Mouse (Mus musculus): ENCODE results near the gene Pcbp1. TPM values are rescaled to one million over a fixed set of nuclear protein-coding genes. Genes with fewer than 3 reads are reported as not detected.

Pcbp1 gene
- polyA plus RNA-seq, 1 experiment = 306 TPM

- TF ChIP-seq TCF3 (IDR thresholded peaks at IDR 0.05; ENCODE audit: insufficient read length, low read depth) (no peak), POLR2AphosphoS2 (IDR thresholded peaks at IDR 0.05; ENCODE audit: insufficient read length, low read depth) (no peak), E2F4 (IDR thresholded peaks at IDR 0.05; ENCODE audit: insufficient read depth) (no peak), USF1 (IDR thresholded peaks at IDR 0.05; ENCODE audit: low read depth) (no peak), POLR2A (IDR thresholded peaks at IDR 0.05; ENCODE audit: insufficient read length, low read depth) (no peak), MYOD1 (IDR thresholded peaks at IDR 0.05; ENCODE audit: control insufficient read depth in 1 of 3, insufficient read length in 2 of 3, low read depth in 2 of 3) (no peak), TCF12 (IDR thresholded peaks at IDR 0.05; ENCODE audit: insufficient read depth, poor library complexity, severe bottlenecking) (no peak), MYOG (IDR thresholded peaks at IDR 0.05; ENCODE audit: control insufficient read depth in 1 of 3, insufficient read depth in 1 of 3, insufficient read length in 2 of 3, low read depth in 2 of 3) (no peak), REST (IDR thresholded peaks at IDR 0.05; ENCODE audit: insufficient read depth, insufficient read length) (no peak), MAX (IDR thresholded peaks at IDR 0.05; ENCODE audit: low read depth) (no peak), CEBPB (IDR thresholded peaks at IDR 0.05; ENCODE audit: insufficient read depth, poor library complexity, severe bottlenecking) (no peak), SRF (IDR thresholded peaks at IDR 0.05; ENCODE audit: control insufficient read depth, insufficient read length, low read depth) (no peak)
- Histone ChIP-seq H3K27me3 (ENCODE audit: control insufficient read depth, insufficient read depth, insufficient read length) (no peaks in the 10 kb centered on the region), H3K4me2 (ENCODE audit: low read depth) (no peak overlapping the region), H3ac (ENCODE audit: control insufficient read depth, insufficient read length) (no peak overlapping the region), H3K79me2 (ENCODE audit: control insufficient read depth, insufficient read depth) (peaks cover 27% of the 10 kb centered on the region), H3K4me3 (no peak overlapping the region), H3K36me3 (ENCODE audit: control insufficient read depth, insufficient read depth) (peaks cover 13% of the 10 kb centered on the region)
These were observed 6.3 kb downstream of the Pcbp1 start for GRCm38 (mm10) chr6:86519767-86520345.

- Histone ChIP-seq H3K4me2 (ENCODE audit: low read depth) (no peak overlapping the region), H3K4me3 (no peak overlapping the region)
- no peak for TF ChIP-seq USF1 (IDR thresholded peaks at IDR 0.05; ENCODE audit: low read depth)
- TF ChIP-seq TCF12 (IDR thresholded peaks at IDR 0.05; ENCODE audit: insufficient read depth, poor library complexity, severe bottlenecking) = no peak
- TF ChIP-seq MAX (IDR thresholded peaks at IDR 0.05; ENCODE audit: low read depth) = no peak
- TF ChIP-seq REST (IDR thresholded peaks at IDR 0.05; ENCODE audit: insufficient read depth, insufficient read length) = no peak
- TF ChIP-seq SRF (IDR thresholded peaks at IDR 0.05; ENCODE audit: control insufficient read depth, insufficient read length, low read depth) = no peak
- no peak for TF ChIP-seq MYOD1 (IDR thresholded peaks at IDR 0.05; ENCODE audit: control insufficient read depth in 1 of 3, insufficient read length in 2 of 3, low read depth in 2 of 3)
- no peak for TF ChIP-seq TCF3 (IDR thresholded peaks at IDR 0.05; ENCODE audit: insufficient read length, low read depth)
- TF ChIP-seq MYOG (IDR thresholded peaks at IDR 0.05; ENCODE audit: control insufficient read depth in 1 of 3, insufficient read depth in 1 of 3, insufficient read length in 2 of 3, low read depth in 2 of 3) = no peak
- no peak for TF ChIP-seq E2F4 (IDR thresholded peaks at IDR 0.05; ENCODE audit: insufficient read depth)
- TF ChIP-seq POLR2A (IDR thresholded peaks at IDR 0.05; ENCODE audit: insufficient read length, low read depth) = no peak
- no peak for TF ChIP-seq POLR2AphosphoS2 (IDR thresholded peaks at IDR 0.05; ENCODE audit: insufficient read length, low read depth)
These were observed 10.1 kb downstream of the Pcbp1 start for GRCm38 (mm10) chr6:86516021-86516420.

GRCm38 (mm10) chr6:86513296-86513695, 12.8 kb downstream of the Pcbp1 start:
- Histone ChIP-seq H3K36me3 (ENCODE audit: control insufficient read depth, insufficient read depth) (no peaks in the 10 kb centered on the region), H3K27me3 (ENCODE audit: control insufficient read depth, insufficient read depth, insufficient read length) (no peaks in the 10 kb centered on the region), H3K79me2 (ENCODE audit: control insufficient read depth, insufficient read depth) (no peaks in the 10 kb centered on the region), H3ac (ENCODE audit: control insufficient read depth, insufficient read length) (no peak overlapping the region), H3K4me3 (no peak overlapping the region), H3K4me2 (ENCODE audit: low read depth) (no peak overlapping the region)
- no peak for TF ChIP-seq MAX (IDR thresholded peaks at IDR 0.05; ENCODE audit: low read depth)
- peak; percentile 15 for TF ChIP-seq USF1 (IDR thresholded peaks at IDR 0.05; ENCODE audit: low read depth)

More at GRCm38 (mm10) chr6:86516021-86516420, 10.1 kb downstream of the Pcbp1 start:
- no peak overlapping the region for H3ac ChIP-seq (ENCODE audit: control insufficient read depth, insufficient read length)
- H3K36me3 ChIP-seq (ENCODE audit: control insufficient read depth, insufficient read depth) = no peaks in the 10 kb centered on the region
- H3K79me2 ChIP-seq (ENCODE audit: control insufficient read depth, insufficient read depth) = no peaks in the 10 kb centered on the region
- H3K27me3 ChIP-seq (ENCODE audit: control insufficient read depth, insufficient read depth, insufficient read length) = no peaks in the 10 kb centered on the region

- Histone ChIP-seq H3K4me3 (no peak overlapping the region), H3K36me3 (ENCODE audit: control insufficient read depth, insufficient read depth) (no peaks in the 10 kb centered on the region), H3K79me2 (ENCODE audit: control insufficient read depth, insufficient read depth) (no peaks in the 10 kb centered on the region), H3K4me2 (ENCODE audit: low read depth) (no peak overlapping the region), H3ac (ENCODE audit: control insufficient read depth, insufficient read length) (no peak overlapping the region), H3K27me3 (ENCODE audit: control insufficient read depth, insufficient read depth, insufficient read length) (no peaks in the 10 kb centered on the region)
- TF ChIP-seq MAX (IDR thresholded peaks at IDR 0.05; ENCODE audit: low read depth) = no peak
- TF ChIP-seq REST (IDR thresholded peaks at IDR 0.05; ENCODE audit: insufficient read depth, insufficient read length) = no peak
- no peak for TF ChIP-seq TCF3 (IDR thresholded peaks at IDR 0.05; ENCODE audit: insufficient read length, low read depth)
- TF ChIP-seq E2F4 (IDR thresholded peaks at IDR 0.05; ENCODE audit: insufficient read depth) = no peak
- TF ChIP-seq MYOD1 (IDR thresholded peaks at IDR 0.05; ENCODE audit: control insufficient read depth in 1 of 3, insufficient read length in 2 of 3, low read depth in 2 of 3) = no peak
- TF ChIP-seq POLR2A (IDR thresholded peaks at IDR 0.05; ENCODE audit: insufficient read length, low read depth) = no peak
- no peak for TF ChIP-seq USF1 (IDR thresholded peaks at IDR 0.05; ENCODE audit: low read depth)
- no peak for TF ChIP-seq CEBPB (IDR thresholded peaks at IDR 0.05; ENCODE audit: insufficient read depth, poor library complexity, severe bottlenecking)
- TF ChIP-seq TCF12 (IDR thresholded peaks at IDR 0.05; ENCODE audit: insufficient read depth, poor library complexity, severe bottlenecking) = no peak
These were observed 15.1 kb downstream of the Pcbp1 start for GRCm38 (mm10) chr6:86510979-86511378.

GRCm38 (mm10) chr6:86509866-86510200, 16.3 kb downstream of the Pcbp1 start:
- H3ac ChIP-seq (ENCODE audit: control insufficient read depth, insufficient read length) = no peak overlapping the region
- H3K79me2 ChIP-seq (ENCODE audit: control insufficient read depth, insufficient read depth) = no peaks in the 10 kb centered on the region
- no peak overlapping the region for H3K4me2 ChIP-seq (ENCODE audit: low read depth)
- H3K36me3 ChIP-seq (ENCODE audit: control insufficient read depth, insufficient read depth) = no peaks in the 10 kb centered on the region
- H3K4me3 ChIP-seq = no peak overlapping the region
- no peaks in the 10 kb centered on the region for H3K27me3 ChIP-seq (ENCODE audit: control insufficient read depth, insufficient read depth, insufficient read length)
- TF ChIP-seq MYOD1 (IDR thresholded peaks at IDR 0.05; ENCODE audit: control insufficient read depth in 1 of 3, insufficient read length in 2 of 3, low read depth in 2 of 3) (no peak), USF1 (IDR thresholded peaks at IDR 0.05; ENCODE audit: low read depth) (no peak), MYOG (IDR thresholded peaks at IDR 0.05; ENCODE audit: control insufficient read depth in 1 of 3, insufficient read depth in 1 of 3, insufficient read length in 2 of 3, low read depth in 2 of 3) (no peak), TCF12 (IDR thresholded peaks at IDR 0.05; ENCODE audit: insufficient read depth, poor library complexity, severe bottlenecking) (no peak)

Measured in myocyte (in vitro differentiated cells).